Mouse (Mus musculus): ENCODE measurements around the gene Ano1. TPM values are rescaled to one million over a fixed set of nuclear protein-coding genes. Genes with fewer than 3 reads are reported as not detected.

The Ano1 gene
- total RNA-seq, 4 experiments from 2014 or later = 21.7 to 34.5 (median 29.8) TPM

- peak; percentile 89 for DNase-seq
These were observed 170.1 kb downstream of the Ano1 start for GRCm38 (mm10) chr7:144581559-144582283.

- no peak for DNase-seq
These were observed 173.9 kb downstream of the Ano1 start for GRCm38 (mm10) chr7:144577876-144578275.

- DNase-seq = no peak
These were observed 179.5 kb downstream of the Ano1 start for GRCm38 (mm10) chr7:144572234-144572633.

- no peak for DNase-seq
These were observed 180.2 kb downstream of the Ano1 start for GRCm38 (mm10) chr7:144571598-144571997.

- no peak for DNase-seq
These were observed 182.3 kb downstream of the Ano1 start for GRCm38 (mm10) chr7:144569428-144569827.

GRCm38 (mm10) chr7:144568091-144568490, 183.7 kb downstream of the Ano1 start:
- no peak for DNase-seq

- DNase-seq = no peak
These were observed 184.7 kb downstream of the Ano1 start for GRCm38 (mm10) chr7:144566921-144567682.

GRCm38 (mm10) chr7:144563456-144564155, 188.2 kb downstream of the Ano1 start:
- DNase-seq = no peak

- DNase-seq = no peak
These were observed 189.8 kb downstream of the Ano1 start for GRCm38 (mm10) chr7:144562016-144562415.

GRCm38 (mm10) chr7:144560594-144560993, 191.2 kb downstream of the Ano1 start:
- DNase-seq = no peak

- DNase-seq = no peak
These were observed 193.2 kb downstream of the Ano1 start for GRCm38 (mm10) chr7:144558552-144558951.

GRCm38 (mm10) chr7:144554123-144554472, 197.7 kb downstream of the Ano1 start:
- no peak for DNase-seq

- DNase-seq = peak; percentile 96
These were observed 198.3 kb downstream of the Ano1 start, which contains the start of gene Ppfia1 for GRCm38 (mm10) chr7:144553237-144554122. Gene Ppfia1, minus strand, starts transcription at chr7:144553729.

- no peak for DNase-seq
These were observed 199.5 kb downstream of the Ano1 start for GRCm38 (mm10) chr7:144552274-144552673.

- DNase-seq = no peak
These were observed 201.0 kb downstream of the Ano1 start for GRCm38 (mm10) chr7:144550811-144551210.

- no peak for DNase-seq
These were observed 201.7 kb downstream of the Ano1 start for GRCm38 (mm10) chr7:144549904-144550566.

- no peak for DNase-seq
These were observed 206.5 kb downstream of the Ano1 start for GRCm38 (mm10) chr7:144545231-144545630.

- DNase-seq = no peak
These were observed 210.4 kb downstream of the Ano1 start for GRCm38 (mm10) chr7:144541351-144541750.

- DNase-seq = no peak
These were observed 212.6 kb downstream of the Ano1 start for GRCm38 (mm10) chr7:144539146-144539545.

Measured in adrenal gland, adult 8-10 months (tissue).